Mouse (Mus musculus) cortical plate, adult 2 months (tissue): ENCODE results near the gene Sprn.

Experiments used
- CTCF ChIP-seq: fragments of 200-500 bp; IDR thresholded peaks from 2 replicates; pipeline ENCODE4 v1.5.1; 2011; ENCODE audit warnings: mild to moderate bottlenecking, control low read depth, low read length; ENCODE audit not compliant: insufficient read depth; ENCODE audit errors: extremely low read depth
- POLR2A ChIP-seq: fragments of 200-500 bp; IDR thresholded peaks from 2 replicates; pipeline ENCODE4 v1.6.1; 2011; ENCODE audit warnings: mild to moderate bottlenecking, low read length, control low read depth; ENCODE audit not compliant: insufficient read depth; ENCODE audit errors: extremely low read depth

DNA sequence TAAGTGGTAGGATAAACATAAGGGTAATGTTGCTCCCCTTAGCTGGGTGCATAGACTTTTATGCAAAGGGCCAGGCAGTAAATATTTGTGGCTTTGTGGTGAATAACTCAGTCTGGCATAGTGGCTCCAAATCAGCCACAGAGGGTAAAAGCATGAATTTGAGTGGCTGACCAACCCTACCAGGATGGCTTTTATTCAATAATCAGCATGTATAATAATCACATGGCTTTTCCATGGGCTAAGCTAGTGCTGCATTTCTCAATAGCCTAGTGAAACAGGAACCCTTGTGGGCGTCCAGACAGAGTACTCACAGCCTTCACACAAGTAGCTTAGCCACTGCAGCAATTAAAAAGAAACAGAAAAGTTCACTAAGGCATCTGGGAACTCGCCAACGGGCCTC lies 42.7 kb downstream of the Sprn start:
- TF ChIP-seq CTCF (no peak), POLR2A (no peak)
